Mouse (Mus musculus): ENCODE results near the gene Sox4. TPM values are rescaled to one million over a fixed set of nuclear protein-coding genes. Genes with fewer than 3 reads are reported as not detected.

Sox4 gene
- total RNA-seq, 2 experiments from 2014 or later, result 2.1 to 6.5 TPM

- intact Hi-C loops (cut with DNase I), result loop anchor here (5.0 to 10.0 kb wide), 5 partner anchors 66 to 536 kb away; no protein-coding TSS in a partner anchor
Measured at GRCm38 (mm10) chr13:28952576-28953571, 639 bp downstream of the Sox4 start.

GRCm38 (mm10) chr13:28951691-28952575 is 1.6 kb downstream of the Sox4 start:
- intact Hi-C loops (cut with DNase I), result loop anchor here (5.0 to 10.0 kb wide), 5 partner anchors 65 to 535 kb away; no protein-coding TSS in a partner anchor
- peak; percentile 67 for DNase-seq
- peak overlapping the region; percentile 83 for H3K27ac ChIP-seq
- H3K4me3 ChIP-seq, result peak overlapping the region; percentile 91
- TF ChIP-seq CTCF (IDR thresholded peaks at IDR 0.05), result no peak

More at GRCm38 (mm10) chr13:28952576-28953571, 639 bp downstream of the Sox4 start:
- 0 out of 2 replicates have a peak, but pooled peaks have one; percentile 5 for TF ChIP-seq CTCF (IDR thresholded peaks at IDR 0.05)
- DNase-seq, result peak; percentile 74
- Histone ChIP-seq H3K27ac (peak overlapping the region; percentile 83), H3K4me3 (peak overlapping the region; percentile 91)

- no peak for TF ChIP-seq CTCF (IDR thresholded peaks at IDR 0.05)
- intact Hi-C loops (cut with DNase I), result loop anchor here (5.0 to 10.0 kb wide), 5 partner anchors 64 to 534 kb away; no protein-coding TSS in a partner anchor
- Histone ChIP-seq H3K4me3 (peak overlapping the region; percentile 91), H3K27ac (peak overlapping the region; percentile 83)
- DNase-seq, result peak; percentile 56
Measured at GRCm38 (mm10) chr13:28950623-28951491, 2.7 kb downstream of the Sox4 start.

GRCm38 (mm10) chr13:28950266-28950622 is 3.3 kb downstream of the Sox4 start:
- peak; percentile 55 for TF ChIP-seq CTCF (IDR thresholded peaks at IDR 0.05)
- no peak for DNase-seq
- Histone ChIP-seq H3K4me3 (peak overlapping the region; percentile 91), H3K27ac (peak overlapping the region; percentile 83)
- intact Hi-C loops (cut with DNase I), result loop anchor here (5.0 to 10.0 kb wide), 5 partner anchors 63 to 533 kb away; no protein-coding TSS in a partner anchor

GRCm38 (mm10) chr13:28949279-28949915 is 4.1 kb downstream of the Sox4 start:
- peak overlapping the region; percentile 91 for H3K4me3 ChIP-seq
- intact Hi-C loops (cut with DNase I), result no loop called here
- DNase-seq, result no peak
- TF ChIP-seq CTCF (IDR thresholded peaks at IDR 0.05), result no peak
- peak overlapping the region; percentile 83 for H3K27ac ChIP-seq

GRCm38 (mm10) chr13:28948541-28948940 is 5.0 kb downstream of the Sox4 start:
- TF ChIP-seq CTCF (IDR thresholded peaks at IDR 0.05), result no peak
- Histone ChIP-seq H3K4me3 (peak overlapping the region; percentile 91; the same call in 1 of the 2 replicates), H3K27ac (no peak overlapping the region)
- intact Hi-C loops (cut with DNase I), result no loop called here
- DNase-seq, result peak; percentile 27

- DNase-seq, result no peak
- no peak overlapping the region for H3K27ac ChIP-seq
- H3K4me3 ChIP-seq, result no peak overlapping the region
- intact Hi-C loops (cut with DNase I), result no loop called here
- TF ChIP-seq CTCF (IDR thresholded peaks at IDR 0.05), result no peak
Measured at GRCm38 (mm10) chr13:28947740-28948441, 5.6 kb downstream of the Sox4 start.

GRCm38 (mm10) chr13:28946565-28947135 is 6.9 kb downstream of the Sox4 start:
- no peak for DNase-seq
- no peak overlapping the region for H3K4me3 ChIP-seq
- no peak for TF ChIP-seq CTCF (IDR thresholded peaks at IDR 0.05)
- no peak overlapping the region for H3K27ac ChIP-seq
- intact Hi-C loops (cut with DNase I), result no loop called here

GRCm38 (mm10) chr13:28945681-28946080 is 7.8 kb downstream of the Sox4 start:
- no peak overlapping the region for H3K27ac ChIP-seq
- no peak for DNase-seq
- intact Hi-C loops (cut with DNase I), result no loop called here
- H3K4me3 ChIP-seq, result no peak overlapping the region
- TF ChIP-seq CTCF (IDR thresholded peaks at IDR 0.05), result no peak

- Histone ChIP-seq H3K4me3 (no peak overlapping the region), H3K27ac (no peak overlapping the region)
- intact Hi-C loops (cut with DNase I), result no loop called here
- no peak for DNase-seq
- no peak for TF ChIP-seq CTCF (IDR thresholded peaks at IDR 0.05)
Measured at GRCm38 (mm10) chr13:28942926-28943325, 10.6 kb downstream of the Sox4 start.

Measured in gastrocnemius, adult 2 months (tissue).